Mouse (Mus musculus) bone marrow macrophage, adult 2 months (primary cell): ENCODE results near the gene Vdac2.

Experiments
- CTCF ChIP-seq: IDR thresholded peaks from 2 replicates; pipeline ENCODE4 v1.5.1; 2012; ENCODE audit warnings: low read depth, mild to moderate bottlenecking, low read length, moderate library complexity
- POLR2A ChIP-seq: IDR thresholded peaks from 2 replicates; pipeline ENCODE4 v1.6.1; 2012; ENCODE audit warnings: mild to moderate bottlenecking, low read depth, low read length, borderline replicate concordance

- TF ChIP-seq POLR2A (no peak), CTCF (no peak)
These were observed 10.4 kb upstream of the Vdac2 start for GRCm38 (mm10) chr14:21814606-21815005.
